Mouse (Mus musculus) heart, embryonic 13.5 days (tissue): ENCODE results near the gene Idh3g. TPM values are rescaled to one million over a fixed set of nuclear protein-coding genes. Genes with fewer than 3 reads are reported as not detected.

Experiments used
- ATAC-seq: fragments of 200-750 bp; cut with Nextera tagmentation; 2 replicates; pipeline ENCODE4 v1.8.0; 2017; ENCODE audit warnings: moderate TSS enrichment; ENCODE audit not compliant: insufficient number of reproducible peaks, low FRiP score, low TSS enrichment; ENCODE audit errors: extremely low read depth
- H3K27ac ChIP-seq: fragments of 300-500 bp; sonication (generic); replicated peaks from 2 replicates; pipeline ENCODE4 v1.5.1; 2015; ENCODE audit warnings: moderate library complexity, mild to moderate bottlenecking, inconsistent platforms
- H3K27me3 ChIP-seq: fragments of 300-500 bp; sonication (generic); replicated peaks from 2 replicates; pipeline ENCODE4 v1.6.1; 2015; ENCODE audit warnings: mild to moderate bottlenecking, inconsistent platforms
- H3K36me3 ChIP-seq: fragments of 300-500 bp; sonication (generic); 2 replicates; pipeline ENCODE4 v1.6.1; 2015; ENCODE audit warnings: mild to moderate bottlenecking, inconsistent platforms
- H3K4me1 ChIP-seq: fragments of 300-500 bp; sonication (generic); 2 replicates; pipeline ENCODE4 v1.6.1; 2015; ENCODE audit warnings: inconsistent platforms
- H3K4me2 ChIP-seq: fragments of 300-500 bp; sonication (generic); 2 replicates; pipeline ENCODE4 v1.6.1; 2015; ENCODE audit warnings: inconsistent platforms, mild to moderate bottlenecking, moderate library complexity
- H3K4me3 ChIP-seq: fragments of 300-500 bp; sonication (generic); 2 replicates; pipeline ENCODE4 v1.5.1; 2015; ENCODE audit warnings: moderate library complexity, mild to moderate bottlenecking, inconsistent platforms
- H3K9ac ChIP-seq: fragments of 300-500 bp; sonication (generic); 2 replicates; pipeline ENCODE4 v1.6.1; 2015; ENCODE audit warnings: inconsistent platforms, mild to moderate bottlenecking, moderate library complexity
- H3K9me3 ChIP-seq: fragments of 300-500 bp; sonication (generic); 2 replicates; pipeline ENCODE4 v1.6.1; 2016; ENCODE audit warnings: inconsistent platforms
- WGBS: fragments of 180-500 bp; shearing (Covaris S2); methylation state at CpG from one replicate; pipeline ENCODE4 v1.1.7; 2015; ENCODE audit warnings: mixed read lengths; 5-methylcytosine and 5-hydroxymethylcytosine counted together
- polyA plus RNA-seq: library from polyadenylated mRNA; unstranded; fragments of >200 nt; fragmentation: Nextera tagmentation; extraction: Ambion mirVana; gene quantifications from 2 replicates; pipeline ENCODE4 v1.2.1, GENCODE M21; 2015

Gene Idh3g
- polyA plus RNA-seq, result 344 and 399 TPM in 2 replicates

GRCm38 (mm10) chrX:73786364-73787224, at the start of gene Idh3g, which contains the start of gene Ssr4:
Gene Idh3g (minus strand): TSS chrX:73786897.
Gene Ssr4 (plus strand): TSS chrX:73787028.
- ATAC-seq, result peak; percentile 96
- 4% methylated on average over 43 of the region's 52 CpGs for WGBS
- Histone ChIP-seq H3K27ac (peak within 1 kb of the TSS; percentile 91), H3K4me3 (peak within 1 kb of the TSS; percentile 71), H3K4me2 (peak within 1 kb of the TSS; percentile 78), H3K4me1 (peaks cover 22% of the 10 kb centered on the region), H3K9ac (peak within 1 kb of the TSS; percentile 88), H3K27me3 (no peaks in the 10 kb centered on the region; the same call in 1 of the 2 replicates), H3K9me3 (no peaks in the 10 kb centered on the region), H3K36me3 (peaks cover 41% of the 10 kb centered on the region)

- H3K36me3 ChIP-seq, result no peaks in the 10 kb centered on the region
- H3K27ac ChIP-seq, result no peak overlapping the region
- no peak for ATAC-seq
- no peaks in the 10 kb centered on the region for H3K9me3 ChIP-seq
- H3K4me1 ChIP-seq, result no peaks in the 10 kb centered on the region
- no peak overlapping the region for H3K4me3 ChIP-seq
- no peak overlapping the region for H3K9ac ChIP-seq
- 77% methylated on average over 1 of the region's 1 CpGs for WGBS
- no peak overlapping the region for H3K4me2 ChIP-seq
- H3K27me3 ChIP-seq, result no peaks in the 10 kb centered on the region
Observed at GRCm38 (mm10) chrX:73835731-73836130, 49.0 kb upstream of the Idh3g start.

GRCm38 (mm10) chrX:73824185-73825151, 37.8 kb upstream of the Idh3g start, which contains the start of gene Pdzd4:
Gene Pdzd4 (minus strand): TSS chrX:73824969.
- Histone ChIP-seq H3K9me3 (no peaks in the 10 kb centered on the region), H3K4me1 (peaks cover 4% of the 10 kb centered on the region; the same call in 1 of the 2 replicates), H3K4me2 (peak within 1 kb of the TSS; percentile 82), H3K27ac (no peak within 1 kb of the TSS), H3K4me3 (peak within 1 kb of the TSS; percentile 65), H3K9ac (peak within 1 kb of the TSS; percentile 84), H3K27me3 (peaks cover 46% of the 10 kb centered on the region), H3K36me3 (no peaks in the 10 kb centered on the region)
- WGBS, result 9% methylated on average over 54 of the region's 84 CpGs
- peak; percentile 70 for ATAC-seq

- H3K4me1 ChIP-seq, result peaks cover 4% of the 10 kb centered on the region; the same call in 1 of the 2 replicates
- no peak for ATAC-seq
- no peaks in the 10 kb centered on the region for H3K9me3 ChIP-seq
- H3K4me3 ChIP-seq, result peak overlapping the region; percentile 65
- no peaks in the 10 kb centered on the region for H3K36me3 ChIP-seq
- WGBS, result 11% methylated on average over 17 of the region's 17 CpGs
- peaks cover 46% of the 10 kb centered on the region for H3K27me3 ChIP-seq
- H3K4me2 ChIP-seq, result peak overlapping the region; percentile 82
- no peak overlapping the region for H3K27ac ChIP-seq
- peak overlapping the region; percentile 84; the same call in 1 of the 2 replicates for H3K9ac ChIP-seq
Observed at GRCm38 (mm10) chrX:73823747-73824146, 37.0 kb upstream of the Idh3g start.

DNA sequence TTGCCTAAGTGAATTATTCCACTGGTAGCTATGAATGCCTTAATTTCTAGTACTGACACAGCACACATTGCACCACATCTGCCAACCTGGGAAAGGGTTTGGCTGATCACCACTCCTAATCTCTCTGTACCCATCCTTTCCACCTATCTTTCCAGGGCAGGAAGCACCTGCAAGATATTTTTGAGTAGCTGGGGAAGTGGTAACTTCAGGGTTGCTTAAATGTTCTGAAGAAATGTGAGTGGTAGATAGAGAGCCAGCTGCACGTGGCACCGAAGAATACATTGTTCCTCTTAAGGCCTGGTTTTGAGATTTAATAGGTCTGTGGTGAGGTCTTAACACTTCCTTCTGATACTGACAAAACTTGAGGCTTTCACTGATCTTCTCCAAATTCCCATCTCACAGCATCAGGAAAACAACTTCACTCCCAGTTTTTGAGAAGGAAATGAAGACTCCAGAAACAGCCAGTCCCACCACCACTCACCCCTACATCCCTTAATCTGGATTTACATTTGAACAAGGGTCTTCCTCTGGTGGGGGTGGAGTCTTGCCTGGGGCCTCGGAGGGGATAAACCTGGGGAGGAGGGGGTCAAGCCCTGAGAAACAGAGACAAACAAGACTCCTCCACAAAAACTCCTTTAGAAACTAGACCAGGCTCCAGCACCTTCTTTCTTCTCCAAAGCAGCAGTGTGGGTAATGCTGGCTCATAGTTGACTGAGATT, 30.1 kb upstream of the Idh3g start:
- ATAC-seq, result no peak
- no peaks in the 10 kb centered on the region for H3K4me1 ChIP-seq
- no peak overlapping the region for H3K9ac ChIP-seq
- no peak overlapping the region for H3K4me3 ChIP-seq
- 44% methylated on average over 3 of the region's 3 CpGs for WGBS
- H3K36me3 ChIP-seq, result no peaks in the 10 kb centered on the region
- no peak overlapping the region for H3K4me2 ChIP-seq
- H3K27me3 ChIP-seq, result peaks cover 2% of the 10 kb centered on the region; the same call in 1 of the 2 replicates
- no peak overlapping the region for H3K27ac ChIP-seq
- H3K9me3 ChIP-seq, result no peaks in the 10 kb centered on the region

- no peaks in the 10 kb centered on the region for H3K36me3 ChIP-seq
- no peaks in the 10 kb centered on the region for H3K9me3 ChIP-seq
- 12% methylated on average over 14 of the region's 14 CpGs for WGBS
- H3K4me1 ChIP-seq, result no peaks in the 10 kb centered on the region
- ATAC-seq, result no peak
- H3K4me3 ChIP-seq, result peak overlapping the region; percentile 39
- H3K9ac ChIP-seq, result peak overlapping the region; percentile 69
- H3K4me2 ChIP-seq, result peak overlapping the region; percentile 63
- H3K27ac ChIP-seq, result no peak overlapping the region
- no peaks in the 10 kb centered on the region for H3K27me3 ChIP-seq
Observed at GRCm38 (mm10) chrX:73815072-73815471, 28.4 kb upstream of the Idh3g start.

GRCm38 (mm10) chrX:73805814-73806213, 19.1 kb upstream of the Idh3g start:
- no peak overlapping the region for H3K9ac ChIP-seq
- 72% methylated on average over 1 of the region's 1 CpGs for WGBS
- no peak overlapping the region for H3K27ac ChIP-seq
- no peaks in the 10 kb centered on the region for H3K9me3 ChIP-seq
- no peaks in the 10 kb centered on the region; the same call in 1 of the 2 replicates for H3K27me3 ChIP-seq
- H3K4me2 ChIP-seq, result no peak overlapping the region
- ATAC-seq, result no peak
- H3K36me3 ChIP-seq, result no peaks in the 10 kb centered on the region
- no peaks in the 10 kb centered on the region for H3K4me1 ChIP-seq
- H3K4me3 ChIP-seq, result no peak overlapping the region

GRCm38 (mm10) chrX:73798502-73798901, 11.8 kb upstream of the Idh3g start:
- Histone ChIP-seq H3K4me1 (no peaks in the 10 kb centered on the region), H3K9ac (no peak overlapping the region), H3K4me2 (no peak overlapping the region), H3K9me3 (no peaks in the 10 kb centered on the region), H3K36me3 (no peaks in the 10 kb centered on the region), H3K27me3 (peaks cover 10% of the 10 kb centered on the region; the same call in 1 of the 2 replicates), H3K27ac (no peak overlapping the region), H3K4me3 (no peak overlapping the region)
- WGBS, result 27% methylated on average over 6 of the region's 9 CpGs
- ATAC-seq, result no peak; the same call in 1 of the 2 replicates

- Histone ChIP-seq H3K36me3 (no peaks in the 10 kb centered on the region), H3K27ac (no peak overlapping the region), H3K9ac (no peak overlapping the region), H3K9me3 (no peaks in the 10 kb centered on the region), H3K4me1 (no peaks in the 10 kb centered on the region), H3K4me2 (no peak overlapping the region), H3K27me3 (peaks cover 10% of the 10 kb centered on the region; the same call in 1 of the 2 replicates), H3K4me3 (no peak overlapping the region)
- ATAC-seq, result no peak
- 78% methylated on average over 2 of the region's 2 CpGs for WGBS
Observed at GRCm38 (mm10) chrX:73797511-73797910, 10.8 kb upstream of the Idh3g start.

GRCm38 (mm10) chrX:73793505-73793904, 6.8 kb upstream of the Idh3g start:
- ATAC-seq, result no peak
- Histone ChIP-seq H3K36me3 (peaks cover 28% of the 10 kb centered on the region), H3K27me3 (no peaks in the 10 kb centered on the region), H3K4me2 (no peak overlapping the region), H3K4me3 (no peak overlapping the region), H3K27ac (no peak overlapping the region), H3K9me3 (no peaks in the 10 kb centered on the region), H3K4me1 (peaks cover 2% of the 10 kb centered on the region), H3K9ac (no peak overlapping the region)
- WGBS, result 67% methylated on average over 1 of the region's 1 CpGs
